Mouse (Mus musculus) heart, adult 8-10 months (tissue): ENCODE results near the gene Man1a2. TPM values are rescaled to one million over a fixed set of nuclear protein-coding genes. Genes with fewer than 3 reads are reported as not detected.

ENCODE experiments used
- total RNA-seq, 4 experiments: library from RNA; stranded (reverse); gene quantifications; 2 replicates each; pipeline ENCODE4 v1.2.4; 2022

Man1a2 gene
- total RNA-seq, 4 experiments from 2014 or later, result 40.4 to 48.0 (median 47.1) TPM

Other genes with a start within 250 kb of the Man1a2 start
- 10 to 100 TPM in 1 of 4 experiments, 1 to 10 TPM in 3; 6.1 to 30.2 (median 7.6) TPM for gene Tent5c, start 196.2 kb downstream of the Man1a2 start, total RNA-seq
- under 1 TPM; 0.22 to 0.75 (median 0.38) TPM for gene Vtcn1, start 140.0 kb upstream of the Man1a2 start, total RNA-seq
- gene Trim45, start 236.7 kb upstream of the Man1a2 start, total RNA-seq, result 10 to 100 TPM; 10.1 to 13.1 (median 10.8) TPM